Mouse (Mus musculus): ENCODE measurements at regions not wholly inside any gene's neighbourhood (a gene's known extent, or its start where the extent isn't known, plus 50 kb on each side); places are given as distances from the start of the nearest gene placed in this dataset.

GRCm38 (mm10) chr8:41717002-41717401 is 300.1 kb upstream of the Frg1 start:
- no peak for TF ChIP-seq POLR2A (IDR thresholded peaks at IDR 0.05; ENCODE audit: insufficient read depth, low read depth, low read length)
- no peak for TF ChIP-seq CTCF (IDR thresholded peaks at IDR 0.05; ENCODE audit: insufficient read depth, low read depth, low read length)
- Histone ChIP-seq H3K4me1 (ENCODE audit: control insufficient read depth, insufficient read depth, low read length) (no peaks in the 10 kb centered on the region), H3K4me3 (ENCODE audit: insufficient read depth, low read depth, low read length) (no peak overlapping the region), H3K27ac (ENCODE audit: insufficient read depth, low read depth, low read length) (no peak overlapping the region)
- 94% methylated on average over 3 of the region's 3 CpGs for WGBS

- TF ChIP-seq POLR2A (IDR thresholded peaks at IDR 0.05; ENCODE audit: insufficient read depth, low read depth, low read length) (no peak), CTCF (IDR thresholded peaks at IDR 0.05; ENCODE audit: insufficient read depth, low read depth, low read length) (no peak)
- 49% methylated on average over 4 of the region's 4 CpGs for WGBS
Measured at GRCm38 (mm10) chr8:41713634-41714330, 296.9 kb upstream of the Frg1 start.

GRCm38 (mm10) chr8:41703927-41704924 is 287.4 kb upstream of the Frg1 start:
- 62% methylated on average over 9 of the region's 9 CpGs for WGBS

More at GRCm38 (mm10) chr8:41713634-41714330, 296.9 kb upstream of the Frg1 start:
- no peak overlapping the region for H3K27ac ChIP-seq (ENCODE audit: insufficient read depth, low read depth, low read length)
- no peaks in the 10 kb centered on the region for H3K4me1 ChIP-seq (ENCODE audit: control insufficient read depth, insufficient read depth, low read length)
- H3K4me3 ChIP-seq (ENCODE audit: insufficient read depth, low read depth, low read length) = no peak overlapping the region

More at GRCm38 (mm10) chr8:41703927-41704924, 287.4 kb upstream of the Frg1 start:
- Histone ChIP-seq H3K4me1 (ENCODE audit: control insufficient read depth, insufficient read depth, low read length) (no peaks in the 10 kb centered on the region), H3K27ac (ENCODE audit: insufficient read depth, low read depth, low read length) (no peak overlapping the region), H3K4me3 (ENCODE audit: insufficient read depth, low read depth, low read length) (no peak overlapping the region)
- TF ChIP-seq CTCF (IDR thresholded peaks at IDR 0.05; ENCODE audit: insufficient read depth, low read depth, low read length) (no peak), POLR2A (IDR thresholded peaks at IDR 0.05; ENCODE audit: insufficient read depth, low read depth, low read length) (no peak)

Data from olfactory bulb, adult 2 months (tissue).